Mouse (Mus musculus): ENCODE data around the gene Prl2c2.
"Not testable (repeated sequence)": the region's sequence is repeated elsewhere in the genome, so short reads cannot be mapped to it uniquely, and the experiment has no call there.

- TF ChIP-seq CTCF (IDR thresholded peaks at IDR 0.05; ENCODE audit: low read depth, low read length); POLR2A (IDR thresholded peaks at IDR 0.05; ENCODE audit: borderline replicate concordance, low read depth, low read length): not testable (repeated sequence)
Measured at GRCm38 (mm10) chr13:13025872-13026271, 20.7 kb upstream of the Prl2c2 start.

Data from bone marrow macrophage, adult 2 months (primary cell).